Mouse (Mus musculus): Measurements from ENCODE around the gene Rrp1b.
"Not testable (repeated sequence)": the region's sequence is repeated elsewhere in the genome, so short reads cannot be mapped to it uniquely, and the experiment has no call there.

Gene Rrp1b

GRCm38 (mm10) chr17:32034322-32034721 lies 1.6 kb upstream of the Rrp1b start:
- DNase-seq: no peak

- peak; percentile 18 for DNase-seq
Measured at GRCm38 (mm10) chr17:32036509-32037438, 874 bp downstream of the Rrp1b start.

- peak; percentile 40 for DNase-seq
Measured at GRCm38 (mm10) chr17:32040263-32040662, 4.4 kb downstream of the Rrp1b start.

- no peak for DNase-seq
Measured at GRCm38 (mm10) chr17:32046541-32046940, 10.6 kb downstream of the Rrp1b start.

GRCm38 (mm10) chr17:32048351-32048750 lies 12.5 kb downstream of the Rrp1b start:
- DNase-seq: peak; percentile 37

GRCm38 (mm10) chr17:32049914-32050313 lies 14.0 kb downstream of the Rrp1b start:
- no peak for DNase-seq

GRCm38 (mm10) chr17:32050609-32051008 lies 14.7 kb downstream of the Rrp1b start:
- no peak for DNase-seq

GRCm38 (mm10) chr17:32052237-32053080 lies 16.6 kb downstream of the Rrp1b start:
- peak; percentile 58 for DNase-seq

GRCm38 (mm10) chr17:32053677-32054076 lies 17.8 kb downstream of the Rrp1b start:
- no peak for DNase-seq

GRCm38 (mm10) chr17:32057843-32058242 lies 21.9 kb downstream of the Rrp1b start:
- no peak for DNase-seq

GRCm38 (mm10) chr17:32059084-32059483 lies 23.2 kb downstream of the Rrp1b start:
- DNase-seq: no peak

- no peak for DNase-seq
Measured at GRCm38 (mm10) chr17:32061219-32061618, 25.3 kb downstream of the Rrp1b start.

GRCm38 (mm10) chr17:32063654-32064053 lies 27.8 kb downstream of the Rrp1b start:
- DNase-seq: no peak

- not testable (repeated sequence) for DNase-seq
Measured at GRCm38 (mm10) chr17:32064762-32065161, 28.9 kb downstream of the Rrp1b start.

GRCm38 (mm10) chr17:32067541-32067940 lies 31.6 kb downstream of the Rrp1b start:
- DNase-seq: no peak

- no peak for DNase-seq
Measured at GRCm38 (mm10) chr17:32068381-32068780, 32.5 kb downstream of the Rrp1b start.

- DNase-seq: no peak
Measured at GRCm38 (mm10) chr17:32068810-32069209, 32.9 kb downstream of the Rrp1b start.

GRCm38 (mm10) chr17:32073359-32073758 lies 37.5 kb downstream of the Rrp1b start:
- DNase-seq: peak; percentile 91

GRCm38 (mm10) chr17:32074658-32075057 lies 38.8 kb downstream of the Rrp1b start:
- DNase-seq: no peak

- DNase-seq: peak; percentile 41
Measured at GRCm38 (mm10) chr17:32075164-32075563, 39.3 kb downstream of the Rrp1b start.

- DNase-seq: no peak
Measured at GRCm38 (mm10) chr17:32083351-32083750, 47.5 kb downstream of the Rrp1b start.

- DNase-seq: no peak
Measured at GRCm38 (mm10) chr17:32087069-32087468, 51.2 kb downstream of the Rrp1b start.

- no peak for DNase-seq
Measured at GRCm38 (mm10) chr17:32091032-32091363, 55.1 kb downstream of the Rrp1b start.
